Mouse (Mus musculus): ENCODE data around the gene Zc3h18. TPM values are rescaled to one million over a fixed set of nuclear protein-coding genes. Genes with fewer than 3 reads are reported as not detected.

The Zc3h18 gene
- polyA plus RNA-seq, 1 experiment from 2014 or later: 71.8 TPM

DNA sequence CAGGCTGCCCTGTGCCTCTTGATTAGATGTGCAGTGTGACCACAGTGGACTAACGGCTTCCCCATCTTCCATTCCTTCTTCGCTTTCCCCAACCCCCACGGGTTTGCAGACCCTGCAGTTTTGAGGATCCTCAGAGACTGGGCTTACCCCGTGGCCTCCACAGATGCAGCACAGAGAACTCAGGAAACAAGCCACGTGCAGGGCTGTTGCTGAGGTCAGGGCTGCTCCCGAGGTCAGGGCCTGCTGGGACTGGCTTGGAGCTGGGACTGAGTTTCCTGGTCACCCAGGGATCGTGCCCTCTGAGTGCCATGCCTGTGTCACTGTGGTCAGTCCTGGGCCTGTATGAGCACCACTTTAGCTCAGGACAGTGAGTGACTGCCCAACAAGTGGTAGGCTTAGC, 88.6 kb downstream of the Zc3h18 start:
- Histone ChIP-seq H3K36me3 (replicated peaks) (peaks cover 35% of the 10 kb centered on the region), H3K4me1 (peaks cover 13% of the 10 kb centered on the region), H3K27me3 (peaks cover 42% of the 10 kb centered on the region), H3K9ac (no peak overlapping the region), H3K9me3 (no peaks in the 10 kb centered on the region), H3K4me3 (replicated peaks) (no peak overlapping the region), H3K4me2 (no peak overlapping the region), H3K27ac (no peak overlapping the region)
- no peak for ATAC-seq (ENCODE audit: low FRiP score)
- WGBS: 73% methylated on average over 7 of the region's 7 CpGs

Other genes with a start within 250 kb of the Zc3h18 start
- gene Zfpm1, start 94.5 kb upstream of the Zc3h18 start, polyA plus RNA-seq (2016; fragmentation: Nextera tagmentation; extraction: Ambion mirVana): 0.82 and 1.2 TPM in 2 replicates
- not detected in 2 replicates for gene Trhr2, start 15.9 kb upstream of the Zc3h18 start, polyA plus RNA-seq (2016; fragmentation: Nextera tagmentation; extraction: Ambion mirVana)
- not detected in 2 replicates for gene Il17c, start 45.4 kb downstream of the Zc3h18 start, polyA plus RNA-seq (2016; fragmentation: Nextera tagmentation; extraction: Ambion mirVana)
- 37.8 and 42.6 TPM in 2 replicates for gene Cyba, start 56.3 kb downstream of the Zc3h18 start, polyA plus RNA-seq (2016; fragmentation: Nextera tagmentation; extraction: Ambion mirVana)
- 39.3 and 42.6 TPM in 2 replicates for gene Mvd, start 66.8 kb downstream of the Zc3h18 start, polyA plus RNA-seq (2016; fragmentation: Nextera tagmentation; extraction: Ambion mirVana)
- 0.15 TPM in 1 of 2 replicates, not detected in the other for gene Snai3, start 84.1 kb downstream of the Zc3h18 start, polyA plus RNA-seq (2016; fragmentation: Nextera tagmentation; extraction: Ambion mirVana)
- 35.1 and 35.4 TPM in 2 replicates for gene Rnf166, start 99.5 kb downstream of the Zc3h18 start, polyA plus RNA-seq (2016; fragmentation: Nextera tagmentation; extraction: Ambion mirVana)
- gene Ctu2, start 99.5 kb downstream of the Zc3h18 start, polyA plus RNA-seq (2016; fragmentation: Nextera tagmentation; extraction: Ambion mirVana): 79.6 and 83.2 TPM in 2 replicates
- gene Piezo1, start 174.7 kb downstream of the Zc3h18 start, polyA plus RNA-seq (2016; fragmentation: Nextera tagmentation; extraction: Ambion mirVana): 4.7 and 4.9 TPM in 2 replicates
- 43.7 and 46.0 TPM in 2 replicates for gene Cdt1, start 191.4 kb downstream of the Zc3h18 start, polyA plus RNA-seq (2016; fragmentation: Nextera tagmentation; extraction: Ambion mirVana)
- gene Aprt, start 200.3 kb downstream of the Zc3h18 start, polyA plus RNA-seq (2016; fragmentation: Nextera tagmentation; extraction: Ambion mirVana): 170 and 188 TPM in 2 replicates
- gene Galns, start 234.9 kb downstream of the Zc3h18 start, polyA plus RNA-seq (2016; fragmentation: Nextera tagmentation; extraction: Ambion mirVana): 4.2 and 5.0 TPM in 2 replicates
- gene Trappc2l, start 235.0 kb downstream of the Zc3h18 start, polyA plus RNA-seq (2016; fragmentation: Nextera tagmentation; extraction: Ambion mirVana): 42.2 and 44.2 TPM in 2 replicates
- not detected in 2 replicates for gene Pabpn1l, start 246.1 kb downstream of the Zc3h18 start, polyA plus RNA-seq (2016; fragmentation: Nextera tagmentation; extraction: Ambion mirVana)

Data from forebrain, embryonic 12.5 days (tissue).